Mouse (Mus musculus): ENCODE measurements around the gene Pip5kl1. TPM values are rescaled to one million over a fixed set of nuclear protein-coding genes. Genes with fewer than 3 reads are reported as not detected.

The Pip5kl1 gene
- under 1 TPM in 1 of 2 experiments, not detected in 1; 0.52 TPM for polyA plus RNA-seq (2017; shearing (Covaris generic))

GRCm38 (mm10) chr2:32574497-32574896, at the start of gene Pip5kl1:
Gene Pip5kl1, plus strand, starts transcription at chr2:32574797.

GRCm38 (mm10) chr2:32534733-32535471, 39.7 kb upstream of the Pip5kl1 start, which contains the start of gene Fam102a:
Gene Fam102a, plus strand, starts transcription at chr2:32535332.

GRCm38 (mm10) chr2:32570698-32571494, 3.7 kb upstream of the Pip5kl1 start, which contains the start of gene Dpm2:
Gene Dpm2, plus strand, starts transcription at chr2:32570858.

GRCm38 (mm10) chr2:32575586-32576160, 1.1 kb downstream of the Pip5kl1 start, which contains the start of gene 9430097D07Rik:
Gene 9430097D07Rik, minus strand, starts transcription at chr2:32575684.

GRCm38 (mm10) chr2:32586871-32587351, 12.3 kb downstream of the Pip5kl1 start, which contains the start of gene St6galnac4:
Gene St6galnac4, plus strand, starts transcription at chr2:32587095.

GRCm38 (mm10) chr2:32599409-32599808, 24.8 kb downstream of the Pip5kl1 start, which contains the start of gene St6galnac6:
Gene St6galnac6, plus strand, starts transcription at chr2:32599709.

GRCm38 (mm10) chr2:32621517-32621859, 46.9 kb downstream of the Pip5kl1 start, which contains the start of gene Ak1:
Gene Ak1, plus strand, starts transcription at chr2:32621758.

Other genes with a start within 250 kb of the Pip5kl1 start
- 10 to 100 TPM; 66.8 to 80.0 TPM for gene Ciz1, start 222.5 kb upstream of the Pip5kl1 start, polyA plus RNA-seq (2017; shearing (Covaris generic))
- gene Dnm1, start 221.5 kb upstream of the Pip5kl1 start, polyA plus RNA-seq (2017; shearing (Covaris generic)): under 1 TPM in 1 of 2 experiments, not detected in 1; 0.09 TPM
- 100 to 1,000 TPM in 1 of 2 experiments, 10 to 100 TPM in 1; 98.1 to 113 TPM for gene 1110008P14Rik, start 192.9 kb upstream of the Pip5kl1 start, polyA plus RNA-seq (2017; shearing (Covaris generic))
- gene Lcn2, start 186.5 kb upstream of the Pip5kl1 start, polyA plus RNA-seq (2017; shearing (Covaris generic)): not detected
- 10 to 100 TPM; 13.0 to 23.5 TPM for gene Ptges2, start 178.9 kb upstream of the Pip5kl1 start, polyA plus RNA-seq (2017; shearing (Covaris generic))
- gene Naif1, start 124.3 kb upstream of the Pip5kl1 start, polyA plus RNA-seq (2017; shearing (Covaris generic)): 1 to 10 TPM; 6.9 to 7.4 TPM
- 10 to 100 TPM; 11.6 to 15.5 TPM for gene Slc25a25, start 123.4 kb upstream of the Pip5kl1 start, polyA plus RNA-seq (2017; shearing (Covaris generic))
- gene Fam102a, start 39.5 kb upstream of the Pip5kl1 start, polyA plus RNA-seq (2017; shearing (Covaris generic)): 100 to 1,000 TPM; 118 to 128 TPM
- gene Dpm2, start 3.9 kb upstream of the Pip5kl1 start, polyA plus RNA-seq (2017; shearing (Covaris generic)): 100 to 1,000 TPM; 117 to 126 TPM
- not detected for gene 9430097D07Rik, start 887 bp downstream of the Pip5kl1 start, polyA plus RNA-seq (2017; shearing (Covaris generic))
- 10 to 100 TPM; 39.3 to 52.8 TPM for gene St6galnac4, start 12.3 kb downstream of the Pip5kl1 start, polyA plus RNA-seq (2017; shearing (Covaris generic))
- gene St6galnac6, start 24.9 kb downstream of the Pip5kl1 start, polyA plus RNA-seq (2017; shearing (Covaris generic)): 1 to 10 TPM; 5.8 to 6.5 TPM
- gene Ak1, start 47.0 kb downstream of the Pip5kl1 start, polyA plus RNA-seq (2017; shearing (Covaris generic)): under 1 TPM in 1 of 2 experiments, not detected in 1; 0.13 TPM
- gene Eng, start 71.8 kb downstream of the Pip5kl1 start, polyA plus RNA-seq (2017; shearing (Covaris generic)): under 1 TPM in 1 of 2 experiments, not detected in 1; 0.80 TPM
- 10 to 100 TPM; 11.0 to 16.7 TPM for gene Fpgs, start 129.3 kb downstream of the Pip5kl1 start, polyA plus RNA-seq (2017; shearing (Covaris generic))
- gene Cdk9, start 138.3 kb downstream of the Pip5kl1 start, polyA plus RNA-seq (2017; shearing (Covaris generic)): 100 to 1,000 TPM; 173 to 181 TPM
- 100 to 1,000 TPM; 105 to 112 TPM for gene Sh2d3c, start 146.3 kb downstream of the Pip5kl1 start, polyA plus RNA-seq (2017; shearing (Covaris generic))
- gene 6330409D20Rik, start 166.2 kb downstream of the Pip5kl1 start, polyA plus RNA-seq (2017; shearing (Covaris generic)): under 1 TPM; 0.48 to 0.95 TPM
- gene Tor2a, start 182.4 kb downstream of the Pip5kl1 start, polyA plus RNA-seq (2017; shearing (Covaris generic)): 10 to 100 TPM; 69.8 to 78.7 TPM
- gene Ttc16, start 200.8 kb downstream of the Pip5kl1 start, polyA plus RNA-seq (2017; shearing (Covaris generic)): 1 to 10 TPM in 1 of 2 experiments, under 1 TPM in 1; 0.79 to 3.5 TPM
- gene Ptrh1, start 201.0 kb downstream of the Pip5kl1 start, polyA plus RNA-seq (2017; shearing (Covaris generic)): 1 to 10 TPM; 2.9 to 4.3 TPM
- gene Cfap157, start 209.6 kb downstream of the Pip5kl1 start, polyA plus RNA-seq (2017; shearing (Covaris generic)): under 1 TPM; 0.15 to 0.39 TPM